Mouse (Mus musculus): ENCODE results near the gene Vmn2r112. TPM values are rescaled to one million over a fixed set of nuclear protein-coding genes. Genes with fewer than 3 reads are reported as not detected.
"Not testable (repeated sequence)": the region's sequence is repeated elsewhere in the genome, so short reads cannot be mapped to it uniquely, and the experiment has no call there.

Vmn2r112 gene
- total RNA-seq (2017): not detected in 2 replicates

- ATAC-seq (replicated peaks in 1 of 2; ENCODE audit: insufficient read depth in 1 of 2, low FRiP score in 2 of 2, low TSS enrichment in 1 of 2, low read depth in 1 of 2, poor library complexity in 2 of 2, severe bottlenecking in 2 of 2): not testable (repeated sequence)
Measured at GRCm38 (mm10) chr17:22600651-22601050, at the start of gene Vmn2r112. Vmn2r112 (plus strand) TSS chr17:22600951.

DNA sequence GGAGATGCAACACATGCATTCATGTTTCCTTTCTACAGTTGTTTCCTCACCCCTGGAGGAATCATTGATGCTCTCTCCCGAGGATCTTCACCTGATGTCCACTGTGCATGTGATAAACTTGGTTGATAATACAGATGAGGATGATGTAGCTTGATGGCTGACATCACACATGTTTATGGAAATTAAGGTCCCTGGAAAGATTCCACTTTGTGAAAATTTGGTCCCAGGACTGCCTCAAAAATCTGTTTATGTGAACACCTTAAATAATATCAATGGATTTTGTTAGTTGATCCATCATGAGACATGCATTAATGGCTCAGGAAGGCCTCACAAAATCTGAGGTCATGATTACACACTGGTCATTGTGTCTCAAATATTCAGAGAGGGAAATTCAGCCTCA, 27.4 kb upstream of the Vmn2r112 start, which contains the start of gene Vmn2r111:
TSS of gene Vmn2r111 (minus strand) at position 101 of the 400 bp plus-strand sequence.
- ATAC-seq (replicated peaks in 1 of 2; ENCODE audit: insufficient read depth in 1 of 2, low FRiP score in 2 of 2, low TSS enrichment in 1 of 2, low read depth in 1 of 2, poor library complexity in 2 of 2, severe bottlenecking in 2 of 2): not testable (repeated sequence)

- no peak for ATAC-seq (replicated peaks in 1 of 2; ENCODE audit: insufficient read depth in 1 of 2, low FRiP score in 2 of 2, low TSS enrichment in 1 of 2, low read depth in 1 of 2, poor library complexity in 2 of 2, severe bottlenecking in 2 of 2)
Measured at GRCm38 (mm10) chr17:22630646-22631045, 29.9 kb downstream of the Vmn2r112 start.

Other genes with a start within 250 kb of the Vmn2r112 start
- gene Zfp944, start 239.6 kb upstream of the Vmn2r112 start, total RNA-seq (2017): 13.9 and 15.2 TPM in 2 replicates
- 22.4 and 29.1 TPM in 2 replicates for gene Zfp758, start 239.5 kb upstream of the Vmn2r112 start, total RNA-seq (2017)
- gene Zfp946, start 176.7 kb upstream of the Vmn2r112 start, total RNA-seq (2017): 10.2 and 11.7 TPM in 2 replicates
- gene Vmn2r111, start 27.5 kb upstream of the Vmn2r112 start, total RNA-seq (2017): not detected in 2 replicates

All from hematopoietic stem cell, adult 5-6 weeks (primary cell).